ENCODE assay signal across 1 mouse cellular context in the genomic region with DNA sequence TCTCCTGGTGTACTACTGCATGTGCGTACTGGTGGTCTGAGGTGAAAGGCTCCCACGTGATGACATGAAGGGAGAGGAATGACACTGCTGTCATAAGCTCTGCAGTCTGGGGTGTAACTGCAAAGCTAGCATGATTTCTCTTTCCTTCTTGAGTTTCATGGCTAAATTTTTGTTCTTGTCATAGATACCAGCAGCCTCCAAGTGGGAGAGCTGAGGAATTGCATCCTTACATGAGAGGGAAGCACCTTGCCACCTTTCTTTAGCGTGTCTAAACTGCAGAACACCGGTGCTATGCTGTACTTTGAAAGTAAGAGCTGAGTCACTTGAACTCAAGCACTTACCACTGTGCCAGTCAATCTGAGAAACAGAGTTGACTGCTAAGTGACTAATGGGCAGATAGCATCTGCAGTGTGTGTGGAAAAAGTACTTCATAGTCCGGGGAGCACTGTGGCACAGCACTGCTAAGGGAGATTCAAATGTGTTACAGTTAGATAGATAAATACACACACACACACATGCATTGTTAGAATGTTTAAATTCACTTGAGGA.
A peak's percentile ranks its signal among the peaks of the same experiment; 100 is the strongest.
TF ChIP-seq lines count a peak whose summit lies in the region.

No protein-coding gene starts in this region.

TF ChIP-seq in CH12.LX, 34 proteins besides CTCF, POLR2A, EP300 and RAD21 (continued from another document):
- TF ChIP-seq CHD2 (IDR thresholded peaks at IDR 0.05; ENCODE audit: low read length) (no peak), MYC (IDR thresholded peaks at IDR 0.05; ENCODE audit: low read depth, low read length) (no peak), ZKSCAN1 (IDR thresholded peaks at IDR 0.05; ENCODE audit: borderline replicate concordance, low read depth, low read length) (no peak), E2F4 (IDR thresholded peaks at IDR 0.05; ENCODE audit: insufficient replicate concordance, low read depth, low read length) (no peak), SIN3A (IDR thresholded peaks at IDR 0.05; ENCODE audit: low read length) (no peak), TCF12 (IDR thresholded peaks at IDR 0.05; ENCODE audit: low read depth, low read length) (no peak), MAFK (IDR thresholded peaks at IDR 0.05; ENCODE audit: insufficient replicate concordance, low read length) (no peak), NRF1 (IDR thresholded peaks at IDR 0.05; ENCODE audit: low read depth, low read length) (no peak), MEF2A (IDR thresholded peaks at IDR 0.05; ENCODE audit: borderline replicate concordance, low read depth, low read length) (no peak), HCFC1 (IDR thresholded peaks at IDR 0.05; ENCODE audit: low read depth, low read length) (no peak), BHLHE40 (IDR thresholded peaks at IDR 0.05; ENCODE audit: low read depth, low read length) (peak; percentile 40)
